Mouse (Mus musculus) cerebellum, adult (tissue): Measurements from ENCODE around the gene Gpx7.

Experiments
- ATAC-seq: cut with Nextera tagmentation; 2 replicates; pipeline ENCODE4 v1.9.2; 2017; ENCODE audit warnings: mild to moderate bottlenecking, moderate library complexity, mixed read lengths; ENCODE audit not compliant: insufficient number of reproducible peaks, low FRiP score, low TSS enrichment

Gpx7 gene

GRCm38 (mm10) chr4:108394236-108394635 is 12.5 kb downstream of the Gpx7 start:
- ATAC-seq = no peak

GRCm38 (mm10) chr4:108392558-108392957 is 14.2 kb downstream of the Gpx7 start:
- no peak for ATAC-seq

- no peak for ATAC-seq
Measured at GRCm38 (mm10) chr4:108391124-108391523, 15.6 kb downstream of the Gpx7 start.

- ATAC-seq = no peak
Measured at GRCm38 (mm10) chr4:108388741-108389140, 18.0 kb downstream of the Gpx7 start.

GRCm38 (mm10) chr4:108387681-108388253 is 19.0 kb downstream of the Gpx7 start:
- peak; percentile 61; the same call in 1 of the 2 replicates for ATAC-seq

- no peak for ATAC-seq
Measured at GRCm38 (mm10) chr4:108387106-108387505, 19.7 kb downstream of the Gpx7 start.

- ATAC-seq = no peak
Measured at GRCm38 (mm10) chr4:108386087-108386486, 20.7 kb downstream of the Gpx7 start.

- no peak for ATAC-seq
Measured at GRCm38 (mm10) chr4:108383183-108383714, 23.5 kb downstream of the Gpx7 start, which contains the start of gene Shisal2a. TSS of gene Shisal2a (minus strand) at chr4:108383349.

- no peak for ATAC-seq
Measured at GRCm38 (mm10) chr4:108380146-108380545, 26.6 kb downstream of the Gpx7 start.

GRCm38 (mm10) chr4:108379476-108379875 is 27.3 kb downstream of the Gpx7 start:
- no peak for ATAC-seq

- ATAC-seq = no peak
Measured at GRCm38 (mm10) chr4:108372166-108372565, 34.6 kb downstream of the Gpx7 start.

- ATAC-seq = no peak
Measured at GRCm38 (mm10) chr4:108371421-108371820, 35.3 kb downstream of the Gpx7 start.

GRCm38 (mm10) chr4:108370409-108370808 is 36.4 kb downstream of the Gpx7 start:
- no peak for ATAC-seq

- ATAC-seq = no peak
Measured at GRCm38 (mm10) chr4:108369254-108369653, 37.5 kb downstream of the Gpx7 start.

- ATAC-seq = no peak
Measured at GRCm38 (mm10) chr4:108364111-108364476, 42.7 kb downstream of the Gpx7 start.

GRCm38 (mm10) chr4:108363355-108364110 is 43.2 kb downstream of the Gpx7 start:
- ATAC-seq = no peak

GRCm38 (mm10) chr4:108362321-108363261 is 44.2 kb downstream of the Gpx7 start:
- ATAC-seq = no peak

- no peak for ATAC-seq
Measured at GRCm38 (mm10) chr4:108360136-108361055, 46.4 kb downstream of the Gpx7 start.

- no peak for ATAC-seq
Measured at GRCm38 (mm10) chr4:108358498-108358897, 48.3 kb downstream of the Gpx7 start.

GRCm38 (mm10) chr4:108357458-108357857 is 49.3 kb downstream of the Gpx7 start:
- ATAC-seq = no peak
